Mouse (Mus musculus) ES-Bruce4 (cell line): ENCODE measurements around the gene Tubg2. TPM values are rescaled to one million over a fixed set of nuclear protein-coding genes. Genes with fewer than 3 reads are reported as not detected.

ENCODE experiments used
- H3K27ac ChIP-seq: 2 replicates; pipeline ENCODE4 v1.5.1; 2012; ENCODE audit warnings: low read length, inconsistent platforms; ENCODE audit not compliant: insufficient read depth
- H3K27me3 ChIP-seq: 2 replicates; pipeline ENCODE4 v1.6.1; 2012; ENCODE audit warnings: mild to moderate bottlenecking, low read length, inconsistent platforms; ENCODE audit not compliant: control insufficient read depth, poor library complexity, insufficient read depth, severe bottlenecking
- H3K36me3 ChIP-seq: 2 replicates; pipeline ENCODE4 v1.6.1; 2012; ENCODE audit warnings: inconsistent platforms, mild to moderate bottlenecking, low read length, moderate library complexity; ENCODE audit not compliant: control insufficient read depth, poor library complexity, insufficient read depth, severe bottlenecking
- H3K4me1 ChIP-seq: one replicate; pipeline ENCODE4 v1.8.1; 2011; ENCODE audit warnings: low read length; ENCODE audit not compliant: control insufficient read depth, insufficient read depth
- H3K4me3 ChIP-seq: 2 replicates; pipeline ENCODE4 v1.5.1; 2011; ENCODE audit warnings: low read depth, mild to moderate bottlenecking, low read length
- H3K9ac ChIP-seq: 2 replicates; pipeline ENCODE4 v1.6.1; 2012; ENCODE audit warnings: low read depth, mild to moderate bottlenecking, inconsistent platforms; ENCODE audit not compliant: poor library complexity, severe bottlenecking
- H3K9me3 ChIP-seq: replicated peaks from 2 replicates; pipeline ENCODE4 v1.6.1; 2012; ENCODE audit warnings: mild to moderate bottlenecking, low read length, inconsistent platforms; ENCODE audit not compliant: control insufficient read depth, poor library complexity, insufficient read depth, severe bottlenecking
- CTCF ChIP-seq: IDR thresholded peaks from one replicate; pipeline ENCODE4 v1.8.1; 2011; ENCODE audit warnings: low read depth, low read length
- EP300 ChIP-seq: IDR thresholded peaks from 2 replicates; pipeline ENCODE4 v1.6.1; 2011; ENCODE audit warnings: low read depth, low read length; ENCODE audit not compliant: insufficient read depth
- POLR2A ChIP-seq: IDR thresholded peaks from one replicate; pipeline ENCODE4 v1.8.1; 2011; ENCODE audit warnings: low read length; ENCODE audit not compliant: insufficient read depth
- polyA plus RNA-seq: library from polyadenylated mRNA; stranded (reverse); fragments of >200 nt; gene quantifications from 2 replicates; pipeline ENCODE4 v1.2.4, GENCODE M21; 2011; ENCODE audit warnings: low read depth; ENCODE audit not compliant: missing spikeins, insufficient read depth, insufficient read length

Tubg2 gene
- 1.9 and 3.0 TPM in 2 replicates for polyA plus RNA-seq

DNA sequence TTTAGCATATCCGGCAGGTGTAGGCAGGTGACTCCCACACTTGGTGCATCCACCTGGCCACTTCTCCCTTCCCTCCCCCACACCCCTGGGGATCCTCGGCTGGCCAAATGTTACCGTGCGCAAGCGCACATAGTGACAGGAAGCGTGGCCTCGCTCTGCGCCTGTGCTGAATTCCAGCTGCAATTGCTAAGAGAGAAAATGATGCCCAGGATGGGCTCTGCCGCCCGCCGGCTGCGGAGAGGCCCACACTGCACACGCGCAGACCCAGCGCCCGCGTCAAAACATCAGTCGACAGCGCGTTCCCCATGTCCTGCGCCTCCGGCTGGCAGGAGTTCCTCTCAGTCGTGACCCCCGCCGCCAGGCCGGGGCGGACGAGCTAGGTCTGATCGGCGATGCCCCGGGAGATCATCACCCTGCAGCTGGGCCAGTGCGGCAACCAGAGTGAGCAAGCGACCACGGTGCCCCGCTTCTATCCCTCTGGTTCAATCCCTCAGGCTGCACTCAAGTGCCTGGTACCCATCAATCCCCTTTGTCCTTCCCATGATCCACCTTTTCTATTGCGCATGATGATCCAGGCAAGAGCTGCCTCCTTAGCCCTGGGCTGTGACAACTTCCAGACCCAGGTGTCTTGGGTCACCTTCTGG lies at the start of gene Tubg2:
Tubg2 (plus strand) TSS at position 180 of the 644 bp plus-strand sequence.
- H3K36me3 ChIP-seq = no peaks in the 10 kb centered on the region
- H3K27ac ChIP-seq = no peak within 1 kb of the TSS
- TF ChIP-seq POLR2A = no peak
- TF ChIP-seq CTCF = no peak
- TF ChIP-seq EP300 = peak; percentile 39; the same call in 1 of the 2 replicates

DNA sequence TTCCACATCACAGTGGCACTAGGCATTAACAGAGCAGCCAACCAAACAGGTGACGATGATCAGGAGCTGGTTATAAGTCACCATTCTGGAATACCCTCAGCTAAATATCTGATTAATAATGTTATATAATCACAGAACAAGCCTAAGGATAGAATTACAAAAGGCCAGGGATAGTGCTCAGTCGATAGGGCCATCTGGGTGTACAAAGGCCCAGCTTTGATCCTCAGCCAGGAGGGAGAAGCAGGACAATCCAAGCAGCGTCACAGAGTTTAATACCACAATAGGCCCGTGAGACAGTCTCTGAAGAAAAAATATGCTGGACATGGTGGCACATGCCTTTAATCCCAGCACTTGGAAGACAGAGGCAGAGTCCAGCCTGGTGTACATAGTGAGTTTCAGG lies 46.4 kb upstream of the Tubg2 start:
- H3K36me3 ChIP-seq = peaks cover 3% of the 10 kb centered on the region; the same call in 1 of the 2 replicates
- H3K9me3 ChIP-seq = no peaks in the 10 kb centered on the region; the same call in 1 of the 2 replicates
- TF ChIP-seq EP300 (no peak), POLR2A (no peak), CTCF (no peak)
- H3K9ac ChIP-seq = no peak overlapping the region
- no peaks in the 10 kb centered on the region for H3K27me3 ChIP-seq
- H3K4me1 ChIP-seq = no peaks in the 10 kb centered on the region
- no peak overlapping the region for H3K27ac ChIP-seq
- H3K4me3 ChIP-seq = no peak overlapping the region

More for the DNA sequence above, at the start of gene Tubg2:
- peak within 1 kb of the TSS; percentile 26 for H3K9ac ChIP-seq
- H3K9me3 ChIP-seq = no peaks in the 10 kb centered on the region
- no peaks in the 10 kb centered on the region for H3K27me3 ChIP-seq
- H3K4me1 ChIP-seq = peaks cover 1% of the 10 kb centered on the region
- peak within 1 kb of the TSS; percentile 26 for H3K4me3 ChIP-seq

DNA sequence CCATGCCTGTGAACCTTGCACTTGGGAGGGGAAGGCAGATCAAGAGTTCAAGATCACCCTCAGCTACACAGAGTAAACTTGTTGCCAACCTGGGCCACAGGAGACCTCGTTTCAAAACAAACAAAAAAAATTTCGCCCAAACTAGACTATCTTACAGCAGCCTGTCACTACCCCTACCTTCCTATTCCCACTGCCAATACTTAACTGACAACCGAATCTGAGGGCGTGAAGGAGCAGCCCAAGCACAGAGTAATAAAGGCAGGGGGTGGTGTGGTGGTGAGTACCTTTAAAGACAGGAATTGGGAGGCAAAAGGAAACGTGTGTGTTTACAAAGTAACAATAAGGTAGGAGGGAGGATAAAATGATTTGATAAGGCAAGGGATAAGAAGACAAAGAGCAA lies 45.0 kb upstream of the Tubg2 start:
- H3K4me3 ChIP-seq = no peak overlapping the region
- TF ChIP-seq EP300 = no peak
- no peak for TF ChIP-seq CTCF
- no peak for TF ChIP-seq POLR2A
- H3K9ac ChIP-seq = no peak overlapping the region
- no peaks in the 10 kb centered on the region; the same call in 1 of the 2 replicates for H3K9me3 ChIP-seq
- no peaks in the 10 kb centered on the region for H3K36me3 ChIP-seq
- H3K4me1 ChIP-seq = no peaks in the 10 kb centered on the region
- no peak overlapping the region for H3K27ac ChIP-seq
- H3K27me3 ChIP-seq = no peaks in the 10 kb centered on the region

DNA sequence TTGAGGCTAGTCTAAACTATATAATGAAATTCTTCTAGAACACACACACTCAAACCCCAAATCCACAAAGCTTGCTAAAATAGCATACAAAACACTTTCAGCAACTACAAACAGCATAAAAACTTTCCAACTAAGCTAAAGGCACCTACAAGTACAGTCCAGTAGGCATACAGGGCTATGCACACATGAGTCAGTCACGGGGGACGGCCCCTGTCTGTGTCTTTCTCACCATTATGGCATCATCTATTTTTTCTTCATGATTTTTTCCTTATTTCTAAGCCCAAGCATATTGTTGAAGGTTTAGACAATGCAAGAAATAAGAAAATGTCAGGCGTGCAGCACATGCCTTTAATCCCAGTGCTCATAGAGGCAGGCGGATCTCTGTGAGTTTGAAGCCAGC lies 44.5 kb upstream of the Tubg2 start:
- no peak overlapping the region for H3K4me3 ChIP-seq
- no peaks in the 10 kb centered on the region; the same call in 1 of the 2 replicates for H3K9me3 ChIP-seq
- TF ChIP-seq EP300 (no peak), CTCF (no peak), POLR2A (no peak)
- no peak overlapping the region for H3K27ac ChIP-seq
- H3K9ac ChIP-seq = no peak overlapping the region
- H3K4me1 ChIP-seq = no peaks in the 10 kb centered on the region
- no peaks in the 10 kb centered on the region for H3K36me3 ChIP-seq
- no peaks in the 10 kb centered on the region for H3K27me3 ChIP-seq

DNA sequence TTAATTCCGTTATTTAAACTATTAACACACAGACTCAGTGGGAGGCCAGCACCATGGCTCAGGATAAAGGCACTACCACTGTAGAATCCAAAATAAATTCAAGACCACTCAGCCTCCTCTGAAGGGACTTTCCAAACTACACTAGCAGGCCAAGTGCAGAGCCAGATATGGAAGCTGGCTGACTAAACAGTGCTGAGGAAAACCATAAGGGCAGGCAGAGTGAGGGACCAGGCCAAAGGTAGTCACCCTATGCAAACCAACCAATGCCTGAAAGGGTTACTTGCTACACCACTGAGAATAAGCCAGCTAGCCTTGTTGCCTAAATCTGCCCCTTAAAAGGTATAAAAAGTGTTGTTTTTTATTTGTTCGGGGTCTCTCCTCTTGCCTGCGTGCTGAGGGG lies 43.5 kb upstream of the Tubg2 start:
- Histone ChIP-seq H3K4me3 (no peak overlapping the region), H3K9ac (no peak overlapping the region), H3K36me3 (no peaks in the 10 kb centered on the region), H3K9me3 (no peaks in the 10 kb centered on the region; the same call in 1 of the 2 replicates), H3K27me3 (no peaks in the 10 kb centered on the region), H3K27ac (no peak overlapping the region), H3K4me1 (no peaks in the 10 kb centered on the region)
- TF ChIP-seq POLR2A (no peak), EP300 (no peak), CTCF (no peak)

DNA sequence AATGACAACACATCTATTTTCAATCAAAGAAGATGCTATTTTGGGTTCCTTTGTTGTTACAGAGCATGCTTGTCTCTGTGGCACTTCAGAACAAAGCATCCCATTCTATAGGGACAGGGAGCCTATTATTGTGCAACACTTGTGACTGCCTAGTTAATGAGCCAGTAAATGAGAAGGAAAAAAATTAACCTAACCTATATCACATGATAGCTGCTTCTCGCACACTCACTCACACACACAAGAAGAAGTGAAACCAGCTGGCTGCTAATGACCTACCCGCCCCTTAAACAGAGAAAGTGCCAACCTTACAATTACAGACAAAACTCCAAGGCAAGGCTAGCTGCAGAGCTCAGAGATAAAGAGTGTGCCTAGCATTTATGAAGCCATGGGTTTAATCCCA lies 40.1 kb upstream of the Tubg2 start:
- TF ChIP-seq EP300 (no peak), POLR2A (no peak), CTCF (no peak)
- Histone ChIP-seq H3K4me3 (no peak overlapping the region), H3K9ac (no peak overlapping the region), H3K4me1 (no peaks in the 10 kb centered on the region), H3K9me3 (no peaks in the 10 kb centered on the region; the same call in 1 of the 2 replicates), H3K36me3 (no peaks in the 10 kb centered on the region), H3K27me3 (no peaks in the 10 kb centered on the region), H3K27ac (no peak overlapping the region)
